Mouse (Mus musculus) heart, embryonic 15.5 days (tissue): Measurements from ENCODE around the gene Msh6. TPM values are rescaled to one million over a fixed set of nuclear protein-coding genes. Genes with fewer than 3 reads are reported as not detected.
"Not testable (repeated sequence)": the region's sequence is repeated elsewhere in the genome, so short reads cannot be mapped to it uniquely, and the experiment has no call there.

Source experiments
- ATAC-seq: fragments of 200-750 bp; cut with Nextera tagmentation; replicated peaks from 2 replicates; pipeline ENCODE4 v1.8.0; 2017; ENCODE audit warnings: low read depth, moderate TSS enrichment; ENCODE audit not compliant: insufficient number of reproducible peaks, insufficient read depth, low FRiP score
- H3K27ac ChIP-seq: fragments of 300-500 bp; sonication (generic); 2 replicates; pipeline ENCODE4 v1.5.1; 2015; ENCODE audit warnings: mild to moderate bottlenecking, inconsistent platforms
- H3K27me3 ChIP-seq: fragments of 300-500 bp; sonication (generic); 2 replicates; pipeline ENCODE4 v1.6.1; 2015; ENCODE audit warnings: inconsistent platforms
- H3K36me3 ChIP-seq: fragments of 300-500 bp; sonication (generic); 2 replicates; pipeline ENCODE4 v1.6.1; 2015; ENCODE audit warnings: mild to moderate bottlenecking, inconsistent platforms
- H3K4me1 ChIP-seq: fragments of 300-500 bp; sonication (generic); replicated peaks from 2 replicates; pipeline ENCODE4 v1.6.1; 2015; ENCODE audit warnings: inconsistent platforms
- H3K4me2 ChIP-seq: fragments of 300-500 bp; sonication (generic); 2 replicates; pipeline ENCODE4 v1.6.1; 2015; ENCODE audit warnings: inconsistent platforms, mild to moderate bottlenecking, moderate library complexity
- H3K4me3 ChIP-seq: fragments of 300-500 bp; sonication (generic); 2 replicates; pipeline ENCODE4 v1.5.1; 2015; ENCODE audit warnings: mild to moderate bottlenecking, inconsistent platforms
- H3K9ac ChIP-seq: fragments of 300-500 bp; sonication (generic); 2 replicates; pipeline ENCODE4 v1.6.1; 2015; ENCODE audit warnings: mild to moderate bottlenecking, inconsistent platforms
- H3K9me3 ChIP-seq: fragments of 300-500 bp; sonication (generic); replicated peaks from 2 replicates; pipeline ENCODE4 v1.6.1; 2016; ENCODE audit warnings: inconsistent platforms
- WGBS: fragments of 180-500 bp; shearing (Covaris S2); methylation state at CpG from one replicate; pipeline ENCODE4 v1.1.7; 2015; ENCODE audit warnings: mixed read lengths; 5-methylcytosine and 5-hydroxymethylcytosine counted together
- polyA plus RNA-seq: library from polyadenylated mRNA; unstranded; fragments of >200 nt; fragmentation: Nextera tagmentation; extraction: Ambion mirVana; gene quantifications from 2 replicates; pipeline ENCODE4 v1.2.1, GENCODE M21; 2015

The Msh6 gene
- polyA plus RNA-seq = 21.0 and 32.2 TPM in 2 replicates

DNA sequence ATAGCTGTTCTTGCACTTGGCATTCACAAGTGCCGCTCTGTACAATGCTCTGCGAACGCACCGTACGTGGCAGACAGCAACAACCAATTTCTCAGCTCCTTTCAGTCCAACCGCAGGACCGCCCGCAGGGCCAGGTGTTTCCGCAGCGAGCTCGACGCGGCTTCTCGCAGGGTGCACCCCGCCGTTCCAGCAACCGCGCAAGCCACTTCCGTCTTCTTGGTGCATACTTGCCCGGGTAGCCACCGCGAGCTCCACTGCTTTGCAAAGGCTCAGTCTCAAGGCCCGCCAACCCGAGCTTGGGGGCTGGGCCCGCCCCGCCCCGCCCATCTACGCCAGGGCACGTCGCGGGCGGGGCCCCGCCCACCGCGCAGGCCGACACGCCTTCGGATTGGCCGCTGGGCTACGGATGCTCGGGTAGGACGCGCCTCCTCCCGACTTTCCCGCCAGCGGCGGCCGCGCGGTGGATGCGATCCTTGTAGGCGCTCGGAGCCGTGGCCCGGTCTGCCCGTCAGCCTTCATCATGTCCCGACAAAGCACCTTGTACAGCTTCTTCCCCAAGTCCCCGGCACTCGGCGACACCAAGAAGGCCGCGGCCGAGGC lies at the start of gene Msh6:
TSS of gene Msh6 (plus strand) at position 434 of the 600 bp plus-strand sequence.
- H3K27me3 ChIP-seq = no peaks in the 10 kb centered on the region
- peak within 1 kb of the TSS; percentile 90 for H3K27ac ChIP-seq
- H3K9me3 ChIP-seq = no peaks in the 10 kb centered on the region
- peak; percentile 97 for ATAC-seq
- H3K4me1 ChIP-seq = peaks cover 15% of the 10 kb centered on the region
- H3K4me2 ChIP-seq = peak within 1 kb of the TSS; percentile 67
- H3K4me3 ChIP-seq = peak within 1 kb of the TSS; percentile 88
- under 1% methylated on average over 63 of the region's 63 CpGs for WGBS
- no peaks in the 10 kb centered on the region; the same call in 1 of the 2 replicates for H3K36me3 ChIP-seq
- H3K9ac ChIP-seq = peak within 1 kb of the TSS; percentile 78

DNA sequence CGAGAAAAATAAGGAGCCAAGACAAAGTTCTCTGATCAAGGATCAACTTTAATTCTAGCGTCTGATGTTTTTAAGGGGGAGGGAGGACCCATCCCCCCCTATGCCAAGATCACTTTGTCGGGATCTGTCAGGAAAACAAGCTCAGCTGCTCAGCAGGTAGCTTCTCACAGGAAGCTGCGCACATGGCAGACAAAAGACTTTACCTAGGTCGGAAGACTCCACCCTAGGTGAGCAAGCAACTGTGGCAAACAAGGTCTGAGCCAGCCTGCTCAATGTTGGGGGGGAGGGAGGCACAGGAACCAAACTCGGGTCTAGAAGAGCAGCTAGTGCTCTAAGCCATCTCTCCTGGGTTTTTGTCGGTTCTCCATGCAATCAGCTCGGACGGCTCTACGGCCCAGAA lies 40.5 kb upstream of the Msh6 start:
- H3K27ac ChIP-seq = no peak overlapping the region
- H3K27me3 ChIP-seq = no peaks in the 10 kb centered on the region
- no peaks in the 10 kb centered on the region for H3K4me1 ChIP-seq
- H3K9ac ChIP-seq = no peak overlapping the region
- no peak overlapping the region for H3K4me2 ChIP-seq
- WGBS = 71% methylated on average over 10 of the region's 10 CpGs
- no peak overlapping the region for H3K4me3 ChIP-seq
- no peak for ATAC-seq
- H3K36me3 ChIP-seq = no peaks in the 10 kb centered on the region
- H3K9me3 ChIP-seq = no peaks in the 10 kb centered on the region

DNA sequence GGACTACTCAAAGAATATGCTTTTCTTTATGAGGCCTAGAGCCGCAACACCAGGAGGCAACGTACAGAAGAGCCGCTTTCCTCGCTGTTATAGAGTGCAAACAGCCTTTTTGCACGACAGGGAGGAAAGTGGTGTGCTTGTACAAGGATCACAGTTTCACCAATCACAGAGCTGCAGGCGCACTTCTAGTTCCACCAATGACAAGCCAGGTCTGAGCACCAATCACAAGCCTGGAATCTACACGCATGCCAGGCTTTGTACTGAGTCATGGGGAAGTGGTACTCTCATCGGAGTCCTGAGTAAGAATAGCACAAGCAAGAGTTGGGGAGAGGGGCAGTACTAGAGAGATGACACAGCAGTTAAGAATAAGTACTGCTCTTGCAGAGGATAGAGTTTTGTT lies 40.1 kb upstream of the Msh6 start:
- no peaks in the 10 kb centered on the region for H3K4me1 ChIP-seq
- H3K9me3 ChIP-seq = no peaks in the 10 kb centered on the region
- H3K27me3 ChIP-seq = no peaks in the 10 kb centered on the region
- H3K9ac ChIP-seq = no peak overlapping the region
- no peak overlapping the region for H3K4me3 ChIP-seq
- H3K36me3 ChIP-seq = no peaks in the 10 kb centered on the region
- WGBS = 82% methylated on average over 8 of the region's 8 CpGs
- ATAC-seq = no peak
- no peak overlapping the region for H3K27ac ChIP-seq
- no peak overlapping the region for H3K4me2 ChIP-seq

DNA sequence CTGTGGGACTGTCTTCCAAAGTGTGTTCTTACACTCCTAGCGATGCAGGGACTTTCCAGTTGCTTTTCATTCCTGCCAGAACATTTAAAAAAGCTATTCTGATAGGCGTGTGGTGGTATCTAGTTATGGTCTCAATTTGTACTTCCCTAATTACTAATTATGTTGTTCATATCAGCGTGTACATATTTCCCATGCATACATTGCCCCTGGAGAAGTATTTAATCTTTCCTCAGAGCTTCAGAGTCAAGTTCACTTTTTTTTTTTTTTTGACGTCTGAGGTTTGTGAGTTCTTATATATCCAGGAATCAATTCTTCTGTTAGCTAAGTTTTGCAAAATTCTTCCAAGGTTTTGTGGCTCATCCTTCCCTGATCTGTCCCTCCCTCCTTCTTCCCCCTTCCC lies 38.7 kb upstream of the Msh6 start:
- no peaks in the 10 kb centered on the region for H3K36me3 ChIP-seq
- no peaks in the 10 kb centered on the region for H3K27me3 ChIP-seq
- ATAC-seq = no peak
- H3K9ac ChIP-seq = no peak overlapping the region
- H3K27ac ChIP-seq = no peak overlapping the region
- no peaks in the 10 kb centered on the region for H3K4me1 ChIP-seq
- H3K4me3 ChIP-seq = no peak overlapping the region
- H3K9me3 ChIP-seq = no peaks in the 10 kb centered on the region
- no peak overlapping the region for H3K4me2 ChIP-seq
- 78% methylated on average over 4 of the region's 4 CpGs for WGBS

DNA sequence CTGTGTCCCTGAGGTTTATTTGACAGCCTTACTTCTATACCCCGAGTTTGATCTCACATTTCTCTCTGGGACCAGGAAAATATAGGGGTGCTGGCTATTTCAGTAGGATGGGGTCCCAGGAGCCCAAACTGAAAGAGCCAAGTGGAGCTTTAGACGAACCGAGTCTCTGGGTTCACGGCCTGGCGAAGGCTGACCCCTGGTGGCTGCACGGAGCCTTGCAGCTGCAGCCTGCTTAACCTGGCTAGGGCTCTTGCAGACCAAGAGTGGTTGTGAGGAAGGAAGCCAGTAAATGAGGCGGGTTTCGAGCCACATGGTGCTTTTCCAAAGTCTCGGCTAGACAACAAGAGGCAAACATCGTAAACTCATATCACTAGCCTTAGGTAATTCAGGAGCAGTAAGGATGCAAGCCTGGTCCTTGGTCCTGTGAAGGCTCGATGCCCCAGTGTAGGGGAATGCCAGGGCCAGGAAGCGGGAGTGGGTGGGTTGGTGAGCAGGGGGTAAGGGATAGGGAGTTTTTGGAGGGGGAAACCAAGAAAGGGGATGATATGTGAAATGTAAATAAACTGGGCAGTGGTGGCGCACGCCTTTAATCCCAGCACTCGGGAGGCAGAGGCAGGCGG lies 25.8 kb upstream of the Msh6 start:
- Histone ChIP-seq H3K4me3 (no peak overlapping the region), H3K27ac (no peak overlapping the region), H3K36me3 (no peaks in the 10 kb centered on the region), H3K9ac (no peak overlapping the region), H3K27me3 (no peaks in the 10 kb centered on the region), H3K4me2 (no peak overlapping the region), H3K9me3 (no peaks in the 10 kb centered on the region), H3K4me1 (no peaks in the 10 kb centered on the region)
- WGBS = 41% methylated on average over 16 of the region's 16 CpGs
- ATAC-seq = no peak

DNA sequence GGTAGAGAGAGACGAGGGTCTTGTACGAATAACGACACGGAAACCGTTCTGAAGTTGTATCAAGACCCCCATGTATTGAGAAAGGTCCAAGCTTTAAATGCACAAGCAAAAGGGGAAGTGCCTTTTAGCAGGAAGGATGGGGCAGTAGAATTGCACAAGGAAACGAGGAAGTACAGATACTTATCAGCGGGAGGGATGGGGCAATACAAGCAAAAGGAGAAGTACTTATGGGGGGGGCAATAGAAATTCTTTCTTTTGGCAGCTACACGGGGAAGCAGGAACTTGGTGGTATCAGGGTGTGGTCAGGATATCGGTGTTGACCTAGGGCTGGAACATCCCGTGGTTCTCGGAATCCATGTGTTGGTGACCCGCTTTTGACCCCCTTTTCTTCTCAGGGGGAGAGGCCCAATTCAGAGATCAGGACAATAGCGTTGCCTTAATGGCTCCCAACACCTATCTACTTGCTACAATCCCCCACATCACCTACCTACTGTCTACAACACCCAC lies 20.2 kb upstream of the Msh6 start:
- 86% methylated on average over 13 of the region's 13 CpGs for WGBS
- not testable (repeated sequence) for H3K27me3 ChIP-seq, H3K36me3 ChIP-seq, H3K4me2 ChIP-seq, H3K4me3 ChIP-seq, H3K27ac ChIP-seq, H3K4me1 ChIP-seq, H3K9ac ChIP-seq, ATAC-seq, H3K9me3 ChIP-seq

DNA sequence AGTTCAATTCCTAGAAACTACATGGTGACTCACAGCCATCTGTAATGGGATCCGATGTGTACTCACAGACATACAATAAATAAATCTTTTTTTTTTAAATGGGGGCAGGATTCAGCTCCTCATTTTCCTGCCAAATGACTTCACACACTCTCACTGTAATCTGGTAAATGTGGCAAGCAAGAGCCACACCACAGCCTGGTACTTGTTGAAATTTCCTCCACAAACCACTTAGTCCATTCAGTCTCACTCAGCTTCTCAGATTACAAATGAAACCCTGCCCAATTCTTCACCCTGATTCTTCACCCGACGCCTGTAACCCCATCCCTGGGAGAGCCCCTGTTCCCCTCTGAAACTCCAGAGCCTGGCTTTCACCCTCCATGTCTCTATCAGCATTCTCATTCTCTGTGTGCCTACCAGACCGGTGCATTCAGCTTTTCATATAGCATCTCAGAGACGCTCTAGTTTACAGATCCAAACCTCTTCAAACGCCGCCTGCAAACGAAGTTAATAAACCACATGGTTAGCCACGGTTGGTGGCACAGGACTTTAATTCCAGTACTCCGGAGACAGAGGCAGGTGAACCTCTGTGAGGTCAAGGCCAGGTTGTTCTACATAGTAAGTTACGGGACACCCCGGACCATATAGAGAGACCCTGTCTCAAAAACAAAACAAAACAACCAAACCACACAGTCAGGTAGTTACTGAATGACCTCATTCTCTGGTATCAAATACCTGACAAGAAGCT lies 17.6 kb upstream of the Msh6 start:
- Histone ChIP-seq H3K4me1 (no peaks in the 10 kb centered on the region), H3K4me2 (no peak overlapping the region), H3K4me3 (no peak overlapping the region), H3K9ac (no peak overlapping the region), H3K27ac (no peak overlapping the region), H3K36me3 (no peaks in the 10 kb centered on the region), H3K27me3 (no peaks in the 10 kb centered on the region), H3K9me3 (no peaks in the 10 kb centered on the region)
- ATAC-seq = no peak
- WGBS = 71% methylated on average over 12 of the region's 12 CpGs

DNA sequence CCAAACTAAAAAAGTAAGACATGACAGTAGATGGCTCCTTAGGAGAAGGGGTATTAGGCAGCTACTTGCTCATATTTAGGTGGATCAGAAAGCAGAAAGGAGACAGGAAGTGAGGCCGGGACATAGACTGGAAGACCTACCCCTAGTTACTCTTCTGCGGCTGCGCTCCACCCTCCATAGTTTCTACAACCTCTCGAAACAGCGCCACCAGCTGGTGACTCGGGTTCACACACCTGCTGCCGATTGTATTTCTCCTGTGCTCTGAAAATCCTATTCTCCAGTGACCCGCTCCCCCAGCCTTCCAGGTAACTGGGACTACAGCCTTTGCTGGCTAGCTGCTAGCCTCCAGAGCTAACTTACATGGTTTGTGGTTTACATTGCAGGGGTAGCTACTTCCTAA lies 16.6 kb upstream of the Msh6 start:
- WGBS = 62% methylated on average over 8 of the region's 8 CpGs

DNA sequence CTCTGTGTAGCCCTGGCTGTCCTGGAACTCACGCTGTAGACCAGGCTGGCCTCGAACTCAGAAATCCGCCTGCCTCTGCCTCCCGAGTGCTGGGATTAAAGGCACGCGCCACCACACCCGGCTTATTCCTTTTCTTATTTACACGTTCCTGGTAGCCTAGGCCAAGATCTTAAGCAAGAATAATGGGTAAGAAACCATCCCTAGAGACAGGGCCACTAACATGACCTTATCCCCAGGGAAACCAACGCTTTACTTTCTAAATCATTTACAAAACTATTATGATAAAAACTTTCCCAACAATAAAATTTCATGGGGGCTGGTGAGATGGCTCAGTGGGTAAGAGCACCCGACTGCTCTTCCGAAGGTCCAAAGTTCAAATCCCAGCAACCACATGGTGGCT lies 15.5 kb upstream of the Msh6 start:
- H3K4me1 ChIP-seq, H3K9me3 ChIP-seq, H3K36me3 ChIP-seq, H3K4me2 ChIP-seq, H3K27ac ChIP-seq, H3K27me3 ChIP-seq, ATAC-seq, H3K9ac ChIP-seq, H3K4me3 ChIP-seq: not testable (repeated sequence)
- WGBS = 91% methylated on average over 11 of the region's 11 CpGs

More for the DNA sequence above, 16.6 kb upstream of the Msh6 start:
- no peaks in the 10 kb centered on the region for H3K4me1 ChIP-seq
- H3K27me3 ChIP-seq = no peaks in the 10 kb centered on the region
- H3K9ac ChIP-seq = no peak overlapping the region
- no peak for ATAC-seq
- no peak overlapping the region for H3K4me2 ChIP-seq
- H3K9me3 ChIP-seq = no peaks in the 10 kb centered on the region
- H3K36me3 ChIP-seq = no peaks in the 10 kb centered on the region
- no peak overlapping the region for H3K27ac ChIP-seq
- H3K4me3 ChIP-seq = no peak overlapping the region

DNA sequence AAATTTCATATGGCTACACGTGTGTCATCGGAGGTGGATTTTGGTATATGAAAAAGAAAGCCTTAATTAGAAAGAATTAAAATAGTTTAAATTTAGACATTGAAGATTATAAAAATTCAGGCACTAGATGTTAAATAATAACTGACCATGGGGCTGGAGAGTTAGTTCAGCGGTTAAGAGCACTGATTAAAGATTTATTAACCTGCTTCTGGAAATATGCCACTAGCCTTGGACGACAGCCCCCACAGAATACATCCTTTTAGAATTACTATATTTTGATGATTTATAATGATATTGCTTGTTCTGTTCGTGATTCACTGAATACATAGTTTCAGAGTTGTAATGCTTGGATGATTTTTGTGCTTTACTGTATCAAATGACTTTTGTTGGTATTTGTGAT lies 14.9 kb upstream of the Msh6 start:
- not testable (repeated sequence) for H3K9me3 ChIP-seq, H3K27me3 ChIP-seq, H3K36me3 ChIP-seq, H3K4me1 ChIP-seq, H3K4me3 ChIP-seq, H3K27ac ChIP-seq, H3K9ac ChIP-seq, ATAC-seq, H3K4me2 ChIP-seq
- WGBS = 90% methylated on average over 5 of the region's 5 CpGs

DNA sequence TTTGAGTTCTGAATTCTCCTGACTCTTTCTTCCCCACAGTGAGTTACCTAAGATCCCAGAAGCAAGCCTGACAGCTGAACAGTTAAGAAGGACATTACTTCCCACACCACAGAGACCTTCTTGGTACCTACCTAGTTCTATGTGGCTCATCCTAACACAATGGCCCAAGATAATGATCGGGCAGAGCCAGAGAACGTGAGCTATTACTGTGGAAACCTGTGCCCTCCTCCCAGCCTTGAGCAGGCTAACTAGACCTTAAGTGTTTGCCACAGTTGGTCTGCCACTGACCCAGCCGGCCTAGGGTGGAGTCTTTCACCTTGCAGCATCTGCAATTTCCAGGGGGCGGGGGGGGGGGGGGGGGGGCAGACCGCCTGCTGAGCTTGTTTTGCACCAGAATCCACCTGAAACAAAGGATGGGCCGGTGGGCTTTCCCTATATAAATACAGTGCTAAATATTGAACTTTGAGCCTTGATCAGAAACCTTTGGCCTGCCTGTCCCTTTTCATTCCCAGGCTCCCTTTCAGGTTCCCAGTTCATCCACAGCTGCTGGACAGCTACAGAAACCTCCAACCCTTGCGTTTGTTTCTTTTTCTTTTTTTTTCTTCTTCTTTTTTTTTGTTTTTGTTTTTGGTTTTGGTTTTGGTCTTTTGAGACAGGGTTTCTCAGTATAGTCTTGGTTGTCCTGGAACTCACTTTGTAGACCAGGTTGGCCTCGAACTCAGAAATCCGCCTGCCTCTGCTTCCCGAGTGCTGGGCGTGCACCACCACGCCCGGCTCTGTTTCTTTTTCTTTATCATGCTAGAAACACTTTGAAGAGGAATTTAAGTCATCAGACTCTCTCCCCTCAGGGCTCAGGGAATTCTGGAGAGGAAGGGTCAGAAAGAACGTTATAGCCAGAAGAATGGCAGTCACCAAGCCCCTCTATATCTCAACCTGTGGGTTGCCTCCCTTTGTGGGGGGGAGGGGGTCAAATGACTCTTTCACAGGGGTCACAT lies 11.5 kb upstream of the Msh6 start:
- Histone ChIP-seq H3K27me3 (no peaks in the 10 kb centered on the region), H3K4me3 (no peak overlapping the region), H3K9me3 (no peaks in the 10 kb centered on the region), H3K36me3 (no peaks in the 10 kb centered on the region), H3K4me2 (no peak overlapping the region), H3K9ac (no peak overlapping the region), H3K4me1 (no peaks in the 10 kb centered on the region), H3K27ac (no peak overlapping the region)
- 80% methylated on average over 14 of the region's 14 CpGs for WGBS
- no peak for ATAC-seq
